Mouse (Mus musculus) brain, embryonic 14.5 days (tissue): ENCODE results near the gene Gpx5. TPM values are rescaled to one million over a fixed set of nuclear protein-coding genes. Genes with fewer than 3 reads are reported as not detected.

Source experiments
- DNase-seq: peaks from one replicate; pipeline ENCODE4 v3.0.0-alpha.2; 2011; ENCODE audit warnings: low read depth
- CTCF ChIP-seq: fragments of 200-500 bp; IDR thresholded peaks from 2 replicates; pipeline ENCODE4 v1.5.1; 2012; ENCODE audit warnings: inconsistent platforms, mild to moderate bottlenecking, moderate library complexity, borderline replicate concordance; ENCODE audit not compliant: insufficient read depth, insufficient read length; ENCODE audit errors: extremely low read depth
- POLR2A ChIP-seq: fragments of 200-500 bp; IDR thresholded peaks from 2 replicates; pipeline ENCODE4 v1.6.1; 2012; ENCODE audit warnings: mild to moderate bottlenecking, inconsistent platforms, borderline replicate concordance; ENCODE audit not compliant: poor library complexity, insufficient read depth, insufficient read length, severe bottlenecking; ENCODE audit errors: extremely low read depth
- polyA plus RNA-seq: library from polyadenylated mRNA; depleted of rRNA; stranded (reverse); fragments of >200 nt; gene quantifications from 2 replicates; pipeline ENCODE4 v1.2.3, GENCODE M21; 2012

Gpx5 gene
- polyA plus RNA-seq, 1 experiment: 0.08 TPM

GRCm38 (mm10) chr13:21309788-21310187 is 17.3 kb upstream of the Gpx5 start:
- TF ChIP-seq CTCF (no peak), POLR2A (no peak)
- DNase-seq: no peak

- no peak for DNase-seq
- TF ChIP-seq CTCF: no peak
- TF ChIP-seq POLR2A: no peak
Observed at GRCm38 (mm10) chr13:21304483-21305066, 12.0 kb upstream of the Gpx5 start.

GRCm38 (mm10) chr13:21298557-21298956 is 6.0 kb upstream of the Gpx5 start:
- TF ChIP-seq CTCF: no peak
- TF ChIP-seq POLR2A: no peak

GRCm38 (mm10) chr13:21279559-21279958 is 13.0 kb downstream of the Gpx5 start:
- DNase-seq: peak; percentile 92
- TF ChIP-seq POLR2A (no peak), CTCF (no peak)

More at GRCm38 (mm10) chr13:21298557-21298956, 6.0 kb upstream of the Gpx5 start:
- DNase-seq: no peak

GRCm38 (mm10) chr13:21279076-21279475 is 13.5 kb downstream of the Gpx5 start:
- DNase-seq: no peak

GRCm38 (mm10) chr13:21276551-21276950 is 16.0 kb downstream of the Gpx5 start:
- no peak for DNase-seq
- no peak for TF ChIP-seq POLR2A
- TF ChIP-seq CTCF: no peak

More at GRCm38 (mm10) chr13:21279076-21279475, 13.5 kb downstream of the Gpx5 start:
- TF ChIP-seq POLR2A: no peak
- no peak for TF ChIP-seq CTCF

- TF ChIP-seq POLR2A (no peak), CTCF (no peak)
- DNase-seq: peak; percentile 95
Observed at GRCm38 (mm10) chr13:21275815-21276550, 16.5 kb downstream of the Gpx5 start.

- TF ChIP-seq CTCF (peak; percentile 34; the same call in 1 of the 2 replicates), POLR2A (no peak)
- DNase-seq: peak; percentile 89
Observed at GRCm38 (mm10) chr13:21275021-21275814, 17.3 kb downstream of the Gpx5 start.

GRCm38 (mm10) chr13:21268262-21268661 is 24.3 kb downstream of the Gpx5 start:
- TF ChIP-seq POLR2A: no peak
- TF ChIP-seq CTCF: no peak
- DNase-seq: no peak

- no peak for TF ChIP-seq POLR2A
- no peak for TF ChIP-seq CTCF
- peak; percentile 5 for DNase-seq
Observed at GRCm38 (mm10) chr13:21267541-21267940, 25.0 kb downstream of the Gpx5 start.

- no peak for DNase-seq
- no peak for TF ChIP-seq POLR2A
- no peak for TF ChIP-seq CTCF
Observed at GRCm38 (mm10) chr13:21265736-21266135, 26.8 kb downstream of the Gpx5 start.
